Mouse (Mus musculus) MN1 (cell line): Measurements from ENCODE around the gene Cdk18.

Experiments used
- DNase-seq: peaks from one replicate; pipeline ENCODE4 v3.0.0-alpha.2; 2016; ENCODE audit warnings: low spot score

Cdk18 gene

DNA sequence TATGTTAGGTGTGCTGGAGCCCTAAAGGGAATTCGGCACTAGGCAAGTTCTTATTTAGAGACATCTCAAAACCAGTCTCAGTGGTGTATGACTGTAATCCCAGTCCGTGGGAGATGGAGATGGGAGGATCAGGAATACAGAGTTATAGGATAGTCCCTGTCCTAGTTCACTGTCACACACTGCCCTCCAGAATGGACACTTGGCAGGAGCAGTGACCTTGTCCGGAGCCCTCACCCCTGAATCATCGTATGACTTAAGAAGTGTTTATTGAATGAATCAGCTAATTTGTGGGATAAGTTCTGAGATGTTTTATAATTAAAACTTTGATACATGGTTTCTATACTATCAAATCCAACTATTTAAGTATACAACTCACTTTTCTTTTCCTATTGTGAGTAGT is 76.4 kb downstream of the Cdk18 start:
- no peak for DNase-seq
